Mouse (Mus musculus) heart, adult 2 months (tissue): ENCODE measurements around the gene Lcn3.

Experiments used
- CTCF ChIP-seq: fragments of 200-600 bp; IDR thresholded peaks from 2 replicates; pipeline ENCODE4 v1.8.1; 2022; ENCODE audit warnings: antibody characterized with exemption, mild to moderate bottlenecking, moderate library complexity
- EP300 ChIP-seq: fragments of 200-500 bp; IDR thresholded peaks from 2 replicates; pipeline ENCODE4 v1.6.1; 2011; ENCODE audit warnings: low read depth, low read length, control low read depth; ENCODE audit not compliant: insufficient read depth
- POLR2A ChIP-seq: fragments of 200-500 bp; IDR thresholded peaks from 2 replicates; pipeline ENCODE4 v1.6.1; 2011; ENCODE audit warnings: mild to moderate bottlenecking, low read depth, low read length, control low read depth; ENCODE audit not compliant: insufficient read depth

DNA sequence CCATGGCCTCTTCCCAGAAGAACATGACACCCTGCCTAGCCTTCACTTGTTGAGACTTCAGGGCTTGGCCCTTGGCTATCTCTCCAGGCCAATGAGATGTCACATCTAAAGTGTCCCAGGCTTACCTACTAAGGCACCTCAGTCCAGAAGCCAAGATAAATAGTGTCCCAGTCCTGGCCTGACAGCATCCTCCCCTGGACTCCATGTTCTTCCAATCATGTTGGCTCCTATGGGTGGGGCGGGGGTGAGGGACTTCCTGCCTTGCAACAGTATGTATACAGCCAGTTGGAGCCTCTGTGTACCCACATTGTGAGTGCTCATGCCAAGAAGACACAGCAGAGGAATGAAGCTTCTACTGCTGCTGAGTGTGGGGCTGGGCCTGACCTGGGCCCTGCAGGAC is 11.3 kb downstream of the Lcn3 start, which contains the start of gene Lcn11:
- TF ChIP-seq EP300 (no peak), POLR2A (no peak), CTCF (no peak)
